Mouse (Mus musculus) bone marrow macrophage, adult 2 months (primary cell): ENCODE measurements at regions not wholly inside any gene's neighbourhood (a gene's known extent, or its start where the extent isn't known, plus 50 kb on each side); places are given as distances from the start of the nearest gene placed in this dataset.

Source experiments
- CTCF ChIP-seq: IDR thresholded peaks from 2 replicates; pipeline ENCODE4 v1.5.1; 2012; ENCODE audit warnings: low read depth, mild to moderate bottlenecking, low read length, moderate library complexity
- POLR2A ChIP-seq: IDR thresholded peaks from 2 replicates; pipeline ENCODE4 v1.6.1; 2012; ENCODE audit warnings: mild to moderate bottlenecking, low read depth, low read length, borderline replicate concordance

GRCm38 (mm10) chr5:101023784-101024183, 178.3 kb downstream of the Gpat3 start:
- TF ChIP-seq POLR2A (no peak), CTCF (no peak)
